Mouse (Mus musculus) skeletal muscle tissue, adult 2 months (tissue): Measurements from ENCODE around the gene Lpcat1.
A peak's percentile ranks its signal among the peaks of the same experiment; 100 is the strongest.

ENCODE experiments used
- DNase-seq: peaks from one replicate; pipeline ENCODE4 v3.0.0-alpha.2; 2012; ENCODE audit warnings: low read depth, low spot score

Lpcat1 gene

DNA sequence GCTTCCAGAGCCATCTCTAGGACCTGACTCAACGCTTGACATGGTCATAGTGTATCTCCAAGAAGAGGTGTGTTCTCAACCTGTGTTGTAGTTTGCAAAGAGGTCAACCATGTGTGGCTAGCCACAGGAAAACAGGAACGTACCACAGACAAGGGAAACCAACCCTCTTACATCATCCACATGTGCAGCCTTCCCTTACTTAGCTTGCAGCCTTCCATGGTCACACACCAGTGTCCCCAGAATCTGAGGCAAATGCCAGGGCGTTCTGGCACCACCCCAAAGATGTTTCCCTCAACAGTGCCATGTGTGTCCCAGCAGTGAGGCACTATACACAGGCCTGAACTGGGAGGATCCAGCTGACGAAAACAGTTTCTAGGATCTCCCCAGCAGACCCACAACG, 9.3 kb downstream of the Lpcat1 start:
- no peak for DNase-seq

DNA sequence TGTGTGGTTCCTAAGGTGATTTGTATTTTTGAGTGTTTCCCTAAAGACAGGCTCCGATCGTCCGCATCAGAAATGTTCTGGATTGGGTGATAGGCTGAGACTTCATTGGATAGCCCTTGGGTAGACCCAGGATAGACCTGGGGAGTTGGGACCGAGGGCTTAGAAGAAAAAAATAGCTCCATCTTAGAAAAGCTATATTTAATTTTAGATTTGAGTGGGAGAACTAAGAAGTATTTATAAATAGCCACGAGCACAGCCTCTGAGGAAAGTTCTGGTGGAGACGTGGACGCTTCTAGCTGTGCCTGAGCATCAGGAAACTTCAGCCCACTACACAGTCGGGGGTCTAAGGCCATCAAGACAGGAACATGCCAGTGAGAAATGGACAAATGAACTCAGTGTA, 9.8 kb downstream of the Lpcat1 start:
- no peak for DNase-seq

DNA sequence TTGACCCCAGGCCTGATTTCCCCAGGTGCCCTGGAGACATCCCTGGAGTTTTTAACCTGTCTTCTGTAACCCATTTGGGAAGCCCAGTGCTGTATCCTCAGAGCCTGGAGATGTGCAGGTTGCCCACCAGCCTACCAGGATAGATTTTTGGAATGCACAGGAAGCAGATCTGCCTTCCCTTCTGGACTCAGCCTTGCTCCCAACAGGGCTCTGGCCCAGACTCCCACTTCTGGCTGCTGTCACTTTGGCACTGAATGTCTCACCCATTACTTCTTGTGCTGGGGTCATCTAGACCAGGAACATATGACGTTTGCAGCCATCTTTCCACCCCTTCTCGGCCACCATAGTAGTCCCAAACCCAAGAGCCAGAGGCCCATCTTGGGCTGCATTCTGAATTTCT, 10.8 kb downstream of the Lpcat1 start:
- no peak for DNase-seq

- no peak for DNase-seq
Observed at GRCm38 (mm10) chr13:73482476-73482875, 15.5 kb downstream of the Lpcat1 start.

- no peak for DNase-seq
Observed at GRCm38 (mm10) chr13:73483331-73483730, 16.3 kb downstream of the Lpcat1 start.

DNA sequence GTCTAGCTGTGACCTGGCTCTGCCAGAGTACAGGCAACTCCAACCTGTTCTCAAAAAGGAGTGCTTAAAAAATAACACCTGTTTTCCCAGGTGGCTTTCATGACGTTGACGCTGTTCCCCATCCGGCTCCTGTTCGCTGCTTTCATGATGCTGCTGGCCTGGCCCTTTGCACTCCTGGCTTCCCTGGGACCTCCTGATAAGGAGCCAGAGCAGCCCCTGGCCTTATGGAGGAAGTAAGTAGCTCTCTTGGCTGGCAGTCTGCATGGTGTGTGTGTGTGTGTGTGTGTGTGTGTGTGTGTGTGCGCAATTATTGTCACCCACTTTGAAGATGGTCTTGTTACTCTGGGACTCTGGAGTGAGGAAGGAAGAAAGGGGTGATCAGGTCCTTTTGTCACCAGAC, 17.2 kb downstream of the Lpcat1 start:
- DNase-seq: no peak

DNA sequence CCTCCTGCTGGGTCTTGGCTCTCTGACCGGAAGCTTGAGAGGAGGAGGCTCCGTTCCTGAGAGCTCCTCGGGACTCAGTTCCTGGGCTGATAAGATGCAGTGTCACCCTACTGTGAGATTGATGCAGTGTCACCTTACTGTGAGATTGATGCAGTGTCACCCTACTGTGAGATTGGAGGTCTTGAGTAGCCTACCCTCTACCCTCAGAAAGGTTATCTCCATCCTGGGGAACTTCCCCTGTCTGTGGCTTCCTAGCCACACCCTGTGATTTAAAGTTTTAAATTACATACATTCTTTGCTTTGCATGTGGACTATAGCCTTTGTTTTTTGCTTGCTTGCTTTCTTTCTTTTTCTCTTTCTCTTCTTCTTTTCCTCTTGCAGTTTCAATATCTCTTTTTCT, 21.1 kb downstream of the Lpcat1 start:
- DNase-seq: no peak

- no peak for DNase-seq
Observed at GRCm38 (mm10) chr13:73488707-73489106, 21.7 kb downstream of the Lpcat1 start.

DNA sequence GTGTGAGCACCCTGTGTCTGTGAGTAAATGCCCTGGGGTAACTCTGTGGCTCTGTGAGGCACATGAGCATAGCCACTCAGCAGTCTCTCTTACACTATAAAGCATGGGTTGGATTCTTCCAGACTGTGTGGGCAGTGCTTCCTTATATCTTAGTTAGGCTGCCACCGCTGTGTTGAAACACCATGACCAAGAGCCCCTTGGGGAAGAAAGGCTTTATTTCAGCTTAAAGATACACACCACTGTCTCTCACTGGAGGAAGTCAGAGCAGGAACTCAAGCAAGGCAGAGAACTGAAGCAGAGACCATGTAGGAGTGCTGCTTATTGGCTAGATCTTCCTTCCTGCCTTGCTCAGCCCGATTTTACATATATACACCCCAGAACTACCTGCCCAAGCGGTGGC, 23.0 kb downstream of the Lpcat1 start:
- no peak for DNase-seq

DNA sequence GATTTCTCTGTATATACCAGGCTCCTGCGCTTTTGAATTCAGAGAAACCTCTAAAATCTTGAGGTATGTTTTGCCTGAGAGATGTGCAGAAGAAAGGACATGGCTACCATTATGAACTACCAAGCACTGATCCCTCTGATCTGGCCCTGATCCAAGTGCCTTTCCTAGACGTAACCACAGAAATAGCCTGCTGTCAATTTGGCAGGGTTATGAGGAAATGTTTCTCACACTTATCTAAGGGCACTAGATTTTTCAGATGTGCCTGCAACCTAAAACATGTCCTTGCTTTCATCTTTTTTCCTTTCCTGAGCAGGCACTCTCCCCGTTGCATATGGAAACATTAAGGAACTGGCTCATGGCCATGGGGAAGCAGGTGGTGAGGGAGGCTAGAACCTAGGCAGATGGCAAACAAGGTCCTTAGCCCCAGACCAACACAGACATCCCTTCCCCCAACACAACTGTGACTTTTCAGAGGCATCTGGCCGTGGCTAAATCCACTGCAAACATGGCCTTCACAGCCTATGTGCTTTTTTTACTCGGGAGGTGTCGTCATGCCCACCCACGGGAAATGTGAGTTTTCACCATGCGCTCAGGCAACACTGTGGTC, 23.7 kb downstream of the Lpcat1 start:
- DNase-seq: no peak

- DNase-seq: no peak
Observed at GRCm38 (mm10) chr13:73493183-73493582, 26.2 kb downstream of the Lpcat1 start.

DNA sequence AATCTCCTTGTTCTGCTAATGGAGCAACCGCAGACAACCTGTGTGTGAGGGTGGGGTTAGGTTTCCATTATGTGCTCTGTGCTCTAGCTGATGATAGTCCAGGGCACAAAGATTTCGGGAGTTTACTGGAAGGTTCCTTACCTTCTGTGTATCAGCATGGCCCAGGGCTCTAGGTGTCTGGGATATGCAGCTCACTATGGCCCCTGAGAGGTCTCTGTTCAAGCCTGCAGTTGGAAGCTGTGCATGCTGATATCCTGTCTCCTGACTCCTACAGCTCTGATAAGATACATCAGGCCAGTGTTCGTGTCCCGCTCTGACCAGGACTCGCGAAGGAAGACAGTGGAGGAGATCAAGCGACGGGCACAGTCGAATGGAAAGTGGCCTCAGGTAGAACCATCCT, 27.5 kb downstream of the Lpcat1 start:
- DNase-seq: no peak

- DNase-seq: no peak
Observed at GRCm38 (mm10) chr13:73496137-73496536, 29.1 kb downstream of the Lpcat1 start.

- no peak for DNase-seq
Observed at GRCm38 (mm10) chr13:73499893-73500604, 33.1 kb downstream of the Lpcat1 start.

GRCm38 (mm10) chr13:73502719-73503118, 35.7 kb downstream of the Lpcat1 start:
- no peak for DNase-seq

GRCm38 (mm10) chr13:73505686-73506467, 38.9 kb downstream of the Lpcat1 start:
- peak; percentile 52 for DNase-seq

DNA sequence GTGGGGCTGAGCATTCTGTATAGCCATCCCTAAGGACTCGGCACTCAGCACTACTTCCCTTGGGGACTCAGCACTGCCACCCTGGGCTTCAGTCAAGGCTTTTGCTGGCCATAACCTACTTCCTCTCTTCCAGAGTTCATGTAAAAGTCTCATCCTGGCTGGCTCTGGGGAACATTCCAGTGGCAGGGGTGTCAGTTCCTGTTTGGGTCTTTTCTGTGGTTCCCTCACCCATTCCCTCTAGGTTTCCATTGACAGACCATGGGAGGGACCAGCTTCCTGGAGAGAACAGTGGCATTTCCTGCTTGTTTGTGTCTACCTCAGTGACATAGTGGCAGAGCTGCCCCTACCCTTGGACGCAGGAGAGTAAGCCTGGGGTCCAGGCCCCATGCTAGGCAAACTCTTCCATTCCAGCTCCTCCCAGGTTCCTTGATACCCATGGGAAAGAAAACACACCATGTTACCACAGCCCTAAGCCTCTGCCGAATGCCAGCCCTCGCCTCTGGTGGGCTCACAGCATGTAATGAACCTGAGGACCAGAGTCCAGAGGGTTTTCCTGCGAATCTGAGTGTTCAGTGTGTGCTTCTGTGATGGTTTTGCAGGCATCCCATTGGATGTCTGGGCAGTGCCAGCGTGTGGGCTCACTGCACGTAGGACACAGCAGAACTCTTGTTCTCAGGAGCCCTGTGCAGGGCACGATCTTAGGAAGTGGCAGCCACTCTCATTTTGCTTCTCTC, 42.0 kb downstream of the Lpcat1 start:
- no peak for DNase-seq

GRCm38 (mm10) chr13:73509869-73510268, 42.9 kb downstream of the Lpcat1 start:
- no peak for DNase-seq

DNA sequence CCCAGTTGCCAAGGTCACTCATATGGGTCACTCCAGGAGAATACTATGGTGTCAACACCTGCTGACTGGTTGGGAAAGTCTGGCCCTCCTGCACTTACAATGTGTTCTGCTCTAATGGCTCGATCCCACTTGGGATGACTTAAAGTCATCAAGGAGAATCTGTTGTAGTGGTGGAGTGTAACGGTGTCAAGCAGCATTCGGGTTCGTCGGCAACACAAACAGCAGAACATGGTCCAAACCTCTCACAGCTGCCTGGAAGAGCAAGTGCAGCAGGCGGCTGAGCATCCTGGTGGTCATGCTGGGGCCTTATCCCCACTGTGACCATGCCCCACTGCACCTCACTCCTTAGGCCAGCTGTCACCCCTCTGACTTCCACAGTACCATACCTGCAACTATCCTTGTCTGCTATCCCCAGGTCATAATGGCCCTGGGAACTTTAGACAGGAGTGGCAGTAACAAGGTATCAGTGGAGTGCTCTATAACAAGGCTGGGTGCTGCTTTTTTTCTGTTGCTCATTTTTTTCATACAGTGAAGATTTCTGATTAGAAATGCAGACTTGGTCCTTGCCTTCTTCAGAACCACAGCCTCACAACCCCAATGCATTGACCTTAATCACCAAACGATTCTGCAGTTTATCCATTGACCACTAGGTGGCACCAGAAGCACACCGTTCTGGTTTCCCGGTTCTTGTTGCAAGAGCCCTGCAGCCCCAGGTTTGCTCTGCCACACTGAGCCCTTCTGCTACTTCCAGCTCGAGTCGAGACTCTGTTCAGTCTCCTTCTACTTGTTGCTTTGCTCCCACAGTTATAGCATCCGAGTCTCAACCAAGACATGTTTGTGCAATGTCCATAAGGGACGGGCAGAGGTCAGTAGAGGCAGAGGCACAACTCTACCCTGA, 46.0 kb downstream of the Lpcat1 start:
- peak; percentile 41 for DNase-seq

- DNase-seq: no peak
Observed at GRCm38 (mm10) chr13:73516886-73517285, 49.9 kb downstream of the Lpcat1 start.

DNA sequence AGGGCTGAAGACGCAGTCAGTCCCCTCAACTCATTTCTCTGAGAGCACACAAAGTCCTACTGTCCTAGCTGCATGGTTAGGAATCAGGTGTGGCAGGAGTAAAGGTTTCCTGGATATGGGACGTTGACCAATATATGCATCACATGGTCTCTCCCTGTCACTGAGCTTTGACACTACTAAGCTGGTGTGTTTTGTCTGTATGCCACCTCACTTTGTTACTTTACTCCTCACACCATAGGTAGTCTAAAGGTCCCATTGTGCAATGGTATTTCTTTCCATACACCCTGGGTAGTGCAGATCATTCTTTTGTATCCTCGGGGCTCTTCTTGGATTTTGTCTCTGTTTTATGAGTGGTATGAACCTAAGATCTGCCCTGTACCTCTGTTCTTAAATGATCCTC, 66.7 kb downstream of the Lpcat1 start:
- DNase-seq: no peak
